Mouse (Mus musculus) intestine, embryonic 16.5 days (tissue): ENCODE results near the gene Atg7. TPM values are rescaled to one million over a fixed set of nuclear protein-coding genes. Genes with fewer than 3 reads are reported as not detected.

ENCODE experiments used
- ATAC-seq: fragments of 200-750 bp; cut with Nextera tagmentation; 2 replicates; pipeline ENCODE4 v1.8.0; 2017; ENCODE audit warnings: moderate TSS enrichment, moderate library complexity
- H3K27ac ChIP-seq: fragments of 300-500 bp; sonication (generic); 2 replicates; pipeline ENCODE4 v1.5.1; 2014; ENCODE audit warnings: mild to moderate bottlenecking, low read length
- H3K27me3 ChIP-seq: fragments of 300-500 bp; sonication (generic); replicated peaks from 2 replicates; pipeline ENCODE4 v1.6.1; 2014; ENCODE audit warnings: low read length, control low read depth, mixed read lengths; ENCODE audit not compliant: control insufficient read depth, insufficient read depth
- H3K36me3 ChIP-seq: fragments of 300-500 bp; sonication (generic); 2 replicates; pipeline ENCODE4 v1.6.1; 2014; ENCODE audit warnings: low read length, control low read depth; ENCODE audit not compliant: control insufficient read depth, insufficient read depth
- H3K4me1 ChIP-seq: fragments of 300-500 bp; sonication (generic); 2 replicates; pipeline ENCODE4 v1.6.1; 2014; ENCODE audit warnings: low read length, control low read depth, mixed read lengths; ENCODE audit not compliant: control insufficient read depth, insufficient read depth
- H3K4me2 ChIP-seq: fragments of 300-500 bp; sonication (generic); 2 replicates; pipeline ENCODE4 v1.6.1; 2014; ENCODE audit warnings: low read depth, low read length, control low read depth
- H3K4me3 ChIP-seq: fragments of 300-500 bp; sonication (generic); 2 replicates; pipeline ENCODE4 v1.5.1; 2014; ENCODE audit warnings: mild to moderate bottlenecking, low read length
- H3K9ac ChIP-seq: fragments of 300-500 bp; sonication (generic); 2 replicates; pipeline ENCODE4 v1.6.1; 2014; ENCODE audit warnings: low read depth, low read length
- H3K9me3 ChIP-seq: fragments of 300-500 bp; sonication (generic); 2 replicates; pipeline ENCODE4 v1.6.1; 2016; ENCODE audit warnings: low read length, control low read depth; ENCODE audit not compliant: control insufficient read depth
- WGBS: fragments of 180-500 bp; shearing (Covaris S2); extraction: QIAGEN DNeasy Blood & Tissue Kit; methylation state at CpG from one replicate; pipeline ENCODE4 v1.1.7; 2014; 5-methylcytosine and 5-hydroxymethylcytosine counted together
- polyA plus RNA-seq: library from polyadenylated mRNA; unstranded; fragments of >200 nt; fragmentation: Nextera tagmentation; extraction: Ambion mirVana; gene quantifications from 2 replicates; pipeline ENCODE4 v1.2.1, GENCODE M21; 2015

The Atg7 gene
- polyA plus RNA-seq, 1 experiment from 2014 or later: 25.5 TPM

- ATAC-seq: 0 out of 2 replicates have a peak, but pooled peaks have one; percentile 26
- 13% methylated on average over 41 of the region's 46 CpGs for WGBS
- peaks cover 4% of the 10 kb centered on the region; the same call in 1 of the 2 replicates for H3K4me1 ChIP-seq
Observed at GRCm38 (mm10) chr6:114737931-114738759, 95.2 kb downstream of the Atg7 start.

DNA sequence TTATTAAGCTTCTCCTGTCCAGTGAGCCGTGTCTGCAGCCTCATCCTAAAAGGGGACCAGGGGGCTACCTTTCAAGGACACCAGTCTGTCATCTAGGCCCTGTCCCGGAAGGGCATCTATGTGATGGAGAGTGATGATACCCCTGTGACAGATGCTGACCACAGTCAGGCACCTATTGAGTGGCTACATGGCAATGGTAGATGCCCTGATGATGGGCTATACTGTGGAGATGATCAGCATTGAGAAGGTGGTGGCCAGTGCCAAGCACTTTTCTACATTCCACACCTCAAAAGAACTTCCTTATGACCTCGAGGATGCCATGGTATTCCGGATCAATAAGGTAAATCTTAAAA, 95.8 kb downstream of the Atg7 start:
- peak overlapping the region; percentile 53 for H3K4me2 ChIP-seq
- H3K4me3 ChIP-seq: no peak overlapping the region
- 0 out of 2 replicates have a peak overlapping the region, but pooled peaks have one; percentile 53 for H3K9ac ChIP-seq
- H3K27ac ChIP-seq: no peak overlapping the region
- no peak for ATAC-seq
- no peaks in the 10 kb centered on the region for H3K27me3 ChIP-seq
- H3K4me1 ChIP-seq: peaks cover 4% of the 10 kb centered on the region; the same call in 1 of the 2 replicates
- no peaks in the 10 kb centered on the region; the same call in 1 of the 2 replicates for H3K9me3 ChIP-seq
- no peaks in the 10 kb centered on the region for H3K36me3 ChIP-seq
- WGBS: 87% methylated on average over 4 of the region's 4 CpGs

More at GRCm38 (mm10) chr6:114737931-114738759, 95.2 kb downstream of the Atg7 start:
- H3K4me2 ChIP-seq: peak overlapping the region; percentile 53
- peak overlapping the region; percentile 35 for H3K4me3 ChIP-seq
- H3K9me3 ChIP-seq: no peaks in the 10 kb centered on the region; the same call in 1 of the 2 replicates
- peak overlapping the region; percentile 53 for H3K9ac ChIP-seq
- no peaks in the 10 kb centered on the region for H3K36me3 ChIP-seq
- H3K27ac ChIP-seq: no peak overlapping the region
- H3K27me3 ChIP-seq: no peaks in the 10 kb centered on the region

GRCm38 (mm10) chr6:114742209-114743003, 99.5 kb downstream of the Atg7 start:
- H3K9me3 ChIP-seq: no peaks in the 10 kb centered on the region
- H3K4me3 ChIP-seq: no peak overlapping the region
- 84% methylated on average over 12 of the region's 12 CpGs for WGBS
- H3K36me3 ChIP-seq: no peaks in the 10 kb centered on the region
- no peak for ATAC-seq
- H3K4me2 ChIP-seq: no peak overlapping the region
- H3K9ac ChIP-seq: no peak overlapping the region
- H3K27me3 ChIP-seq: no peaks in the 10 kb centered on the region
- H3K4me1 ChIP-seq: peaks cover 4% of the 10 kb centered on the region; the same call in 1 of the 2 replicates
- no peak overlapping the region for H3K27ac ChIP-seq

DNA sequence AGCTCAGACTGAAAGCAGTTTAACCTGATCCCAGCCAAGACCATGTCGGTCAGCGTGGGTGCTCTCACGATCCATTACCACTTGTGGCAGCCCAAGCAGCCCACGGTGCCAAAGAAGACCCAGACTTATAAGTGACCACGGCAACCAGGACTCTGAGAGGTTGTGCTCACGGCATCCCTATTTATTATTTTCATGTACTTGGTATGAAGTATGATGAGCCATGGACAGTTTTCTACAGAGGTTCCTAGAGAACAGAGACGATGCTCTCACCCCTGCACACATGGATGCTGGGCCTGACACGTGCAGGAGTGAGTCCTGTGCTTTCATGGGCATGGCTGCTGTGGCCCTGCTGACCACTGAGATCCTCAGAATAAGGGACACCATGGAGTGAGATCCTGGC, 100.2 kb downstream of the Atg7 start:
- 91% methylated on average over 8 of the region's 8 CpGs for WGBS

GRCm38 (mm10) chr6:114743845-114744244, 100.9 kb downstream of the Atg7 start:
- H3K4me1 ChIP-seq: no peaks in the 10 kb centered on the region
- 84% methylated on average over 2 of the region's 2 CpGs for WGBS
- no peaks in the 10 kb centered on the region for H3K9me3 ChIP-seq
- H3K4me2 ChIP-seq: no peak overlapping the region
- no peaks in the 10 kb centered on the region for H3K27me3 ChIP-seq
- no peak for ATAC-seq
- H3K9ac ChIP-seq: no peak overlapping the region
- H3K36me3 ChIP-seq: no peaks in the 10 kb centered on the region
- H3K4me3 ChIP-seq: no peak overlapping the region
- H3K27ac ChIP-seq: no peak overlapping the region

More for the DNA sequence above, 100.2 kb downstream of the Atg7 start:
- Histone ChIP-seq H3K4me1 (peaks cover under 1% of the 10 kb centered on the region; the same call in 1 of the 2 replicates), H3K4me3 (no peak overlapping the region), H3K27ac (no peak overlapping the region), H3K4me2 (no peak overlapping the region), H3K9ac (no peak overlapping the region), H3K9me3 (no peaks in the 10 kb centered on the region), H3K27me3 (no peaks in the 10 kb centered on the region), H3K36me3 (no peaks in the 10 kb centered on the region)
- ATAC-seq: no peak

DNA sequence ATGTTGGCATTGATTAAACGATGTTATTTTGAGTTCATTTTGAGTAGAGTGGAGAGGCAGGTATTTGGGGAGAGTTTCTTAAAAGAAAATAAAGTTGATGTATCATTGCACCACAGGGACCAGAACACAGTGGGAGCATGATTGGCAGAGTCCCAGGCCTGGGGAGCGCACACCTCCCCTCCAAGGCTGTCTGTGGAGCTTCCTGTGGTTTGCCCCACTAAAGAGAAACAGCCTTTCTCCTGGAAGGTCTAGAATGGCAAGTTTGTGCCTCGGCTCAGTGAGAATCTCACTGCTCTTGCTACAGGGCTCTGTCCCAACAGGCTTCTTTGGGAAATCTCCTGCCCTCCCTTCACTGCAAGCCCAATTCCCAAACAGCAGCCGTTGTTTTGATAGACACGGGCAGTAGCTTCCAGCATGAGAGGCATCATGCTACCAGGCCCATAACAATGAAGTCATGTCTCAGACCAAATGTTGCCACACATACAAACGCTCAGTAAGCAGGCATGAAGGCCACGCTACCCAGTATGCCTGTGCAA, 103.6 kb downstream of the Atg7 start:
- Histone ChIP-seq H3K27me3 (no peaks in the 10 kb centered on the region), H3K9me3 (no peaks in the 10 kb centered on the region), H3K4me2 (no peak overlapping the region), H3K9ac (no peak overlapping the region), H3K4me1 (no peaks in the 10 kb centered on the region), H3K4me3 (no peak overlapping the region), H3K36me3 (no peaks in the 10 kb centered on the region), H3K27ac (no peak overlapping the region)
- no peak for ATAC-seq
- 84% methylated on average over 7 of the region's 7 CpGs for WGBS

DNA sequence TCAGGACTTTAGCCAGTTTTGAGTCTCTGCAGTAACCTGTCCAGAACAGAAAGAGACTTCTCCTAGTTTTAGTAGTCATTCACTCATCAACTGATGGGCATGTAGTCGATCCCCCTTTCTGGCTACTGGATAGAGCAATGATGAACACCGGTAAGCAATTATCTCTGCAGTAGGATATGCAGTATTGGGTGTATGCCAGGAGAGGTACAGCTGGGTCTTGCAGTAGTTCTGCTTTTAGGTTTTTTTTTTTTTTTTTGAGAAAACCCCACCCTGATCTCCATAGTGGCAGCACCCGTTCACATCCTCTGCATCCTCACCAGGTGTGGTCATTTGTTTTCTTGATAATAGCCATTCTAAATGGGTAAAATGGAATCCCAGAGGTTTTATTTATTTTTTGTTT, 105.5 kb downstream of the Atg7 start:
- no peak overlapping the region for H3K27ac ChIP-seq
- no peaks in the 10 kb centered on the region for H3K27me3 ChIP-seq
- H3K9me3 ChIP-seq: no peaks in the 10 kb centered on the region
- H3K4me1 ChIP-seq: no peaks in the 10 kb centered on the region
- no peak overlapping the region for H3K4me3 ChIP-seq
- H3K4me2 ChIP-seq: no peak overlapping the region
- no peaks in the 10 kb centered on the region for H3K36me3 ChIP-seq
- WGBS: 91% methylated on average over 3 of the region's 3 CpGs
- ATAC-seq: no peak
- H3K9ac ChIP-seq: no peak overlapping the region

- Histone ChIP-seq H3K27me3 (no peaks in the 10 kb centered on the region), H3K4me3 (no peak overlapping the region), H3K27ac (no peak overlapping the region), H3K9ac (no peak overlapping the region), H3K36me3 (no peaks in the 10 kb centered on the region), H3K9me3 (no peaks in the 10 kb centered on the region), H3K4me1 (no peaks in the 10 kb centered on the region), H3K4me2 (no peak overlapping the region)
- ATAC-seq: no peak
- WGBS: 91% methylated on average over 3 of the region's 3 CpGs
Observed at GRCm38 (mm10) chr6:114748882-114749281, 106.0 kb downstream of the Atg7 start.

DNA sequence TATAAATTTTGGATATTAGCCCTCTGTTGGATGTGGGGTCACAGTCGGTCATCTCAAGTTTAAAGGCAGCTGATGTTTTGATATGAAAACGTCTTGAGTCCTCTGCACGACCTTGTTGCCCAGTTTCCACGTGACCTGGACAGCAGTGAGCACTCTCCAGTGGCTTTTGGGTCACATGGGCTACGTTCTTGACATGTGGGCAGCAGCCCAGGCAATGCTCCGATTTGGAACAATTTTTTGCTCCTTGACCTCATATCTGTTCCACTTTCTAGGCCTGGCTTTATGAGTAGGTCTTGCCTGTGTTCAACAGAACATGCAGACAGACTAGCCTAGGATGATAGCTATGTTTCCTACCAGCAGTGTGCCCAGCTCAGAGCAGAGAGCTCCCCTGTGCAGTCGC, 115.9 kb downstream of the Atg7 start:
- no peak overlapping the region for H3K27ac ChIP-seq
- no peaks in the 10 kb centered on the region for H3K27me3 ChIP-seq
- no peaks in the 10 kb centered on the region for H3K36me3 ChIP-seq
- no peak overlapping the region for H3K4me2 ChIP-seq
- no peak overlapping the region for H3K4me3 ChIP-seq
- ATAC-seq: no peak
- no peaks in the 10 kb centered on the region for H3K4me1 ChIP-seq
- no peaks in the 10 kb centered on the region for H3K9me3 ChIP-seq
- H3K9ac ChIP-seq: no peak overlapping the region
- WGBS: 80% methylated on average over 7 of the region's 7 CpGs
